Mouse (Mus musculus) layer of hippocampus, postnatal 25 days (tissue): ENCODE measurements at regions not wholly inside any gene's neighbourhood (a gene's known extent, or its start where the extent isn't known, plus 50 kb on each side); places are given as distances from the start of the nearest gene placed in this dataset.
A peak's percentile ranks its signal among the peaks of the same experiment; 100 is the strongest.
"Not testable (repeated sequence)": the region's sequence is repeated elsewhere in the genome, so short reads cannot be mapped to it uniquely, and the experiment has no call there.

ENCODE experiments used
- DNase-seq, 2 experiments: peaks; one replicate each; pipeline ENCODE4 v3.0.0; 2022; ENCODE audit warnings: mixed read lengths in 2 of 2, low spot score in 1 of 2; ENCODE audit errors: extremely low spot score in 1 of 2

- DNase-seq: no peak
These were observed 338.4 kb upstream of the Gpc6 start for GRCm38 (mm10) chr14:116586742-116587141.

GRCm38 (mm10) chr14:116589529-116589928 lies 335.6 kb upstream of the Gpc6 start:
- no peak for DNase-seq

GRCm38 (mm10) chr14:116590111-116590510 lies 335.0 kb upstream of the Gpc6 start:
- no peak for DNase-seq

GRCm38 (mm10) chr14:116608130-116608529 lies 317.0 kb upstream of the Gpc6 start:
- no peak for DNase-seq

GRCm38 (mm10) chr14:116611210-116611609 lies 313.9 kb upstream of the Gpc6 start:
- no peak for DNase-seq

GRCm38 (mm10) chr14:116632181-116632580 lies 292.9 kb upstream of the Gpc6 start:
- peak in 1 of 2 experiments; percentile 3 for DNase-seq

GRCm38 (mm10) chr14:116642091-116642490 lies 283.0 kb upstream of the Gpc6 start:
- DNase-seq: no peak

- DNase-seq: no peak
These were observed 273.2 kb upstream of the Gpc6 start for GRCm38 (mm10) chr14:116651897-116652296.

- no peak for DNase-seq
These were observed 241.2 kb upstream of the Gpc6 start for GRCm38 (mm10) chr14:116683909-116684308.

GRCm38 (mm10) chr14:116697675-116698074 lies 227.4 kb upstream of the Gpc6 start:
- no peak for DNase-seq

- no peak for DNase-seq
These were observed 226.7 kb upstream of the Gpc6 start for GRCm38 (mm10) chr14:116698437-116698836.

GRCm38 (mm10) chr14:116734596-116734995 lies 190.5 kb upstream of the Gpc6 start:
- not testable (repeated sequence) for DNase-seq

- no peak for DNase-seq
These were observed 170.5 kb upstream of the Gpc6 start for GRCm38 (mm10) chr14:116754438-116755157.

GRCm38 (mm10) chr14:116761429-116761828 lies 163.7 kb upstream of the Gpc6 start:
- no peak for DNase-seq

- DNase-seq: no peak
These were observed 154.0 kb upstream of the Gpc6 start for GRCm38 (mm10) chr14:116771120-116771519.

GRCm38 (mm10) chr14:116771671-116772070 lies 153.4 kb upstream of the Gpc6 start:
- DNase-seq: no peak

- DNase-seq: no peak
These were observed 145.5 kb upstream of the Gpc6 start for GRCm38 (mm10) chr14:116779661-116780060.

- DNase-seq: no peak
These were observed 141.3 kb upstream of the Gpc6 start for GRCm38 (mm10) chr14:116783840-116784239.

GRCm38 (mm10) chr14:116806504-116806903 lies 118.6 kb upstream of the Gpc6 start:
- DNase-seq: no peak

GRCm38 (mm10) chr14:116808581-116808980 lies 116.5 kb upstream of the Gpc6 start:
- no peak for DNase-seq

- DNase-seq: peak in 1 of 2 experiments; percentile 7
These were observed 114.3 kb upstream of the Gpc6 start for GRCm38 (mm10) chr14:116810661-116811345.

- DNase-seq: no peak
These were observed 87.9 kb upstream of the Gpc6 start for GRCm38 (mm10) chr14:116837235-116837634.
